Mouse (Mus musculus) spleen, adult 2 months (tissue): Measurements from ENCODE around the gene Ercc1. TPM values are rescaled to one million over a fixed set of nuclear protein-coding genes. Genes with fewer than 3 reads are reported as not detected.

Source experiments
- DNase-seq, 2 experiments: peaks; one replicate each; pipeline versions ENCODE4 v3.0.0 to v3.0.0-alpha.2; 2012 to 2021; ENCODE audit warnings: low spot score in 2 of 2, low read depth in 1 of 2
- H3K27ac ChIP-seq: fragments of 200-500 bp; 2 replicates; pipeline ENCODE4 v1.5.1; 2012; ENCODE audit warnings: low read length, inconsistent platforms; ENCODE audit not compliant: insufficient read depth
- H3K27me3 ChIP-seq: fragments of 200-500 bp; 2 replicates; pipeline ENCODE4 v1.6.1; 2012; ENCODE audit warnings: mild to moderate bottlenecking, moderate library complexity, low read length, inconsistent platforms; ENCODE audit not compliant: control insufficient read depth, insufficient read depth
- H3K36me3 ChIP-seq: fragments of 200-500 bp; 2 replicates; pipeline ENCODE4 v1.6.1; 2012; ENCODE audit warnings: mild to moderate bottlenecking, low read length, inconsistent platforms; ENCODE audit not compliant: control insufficient read depth, insufficient read depth
- H3K4me1 ChIP-seq: fragments of 200-500 bp; 2 replicates; pipeline ENCODE4 v1.6.1; 2011; ENCODE audit warnings: inconsistent platforms; ENCODE audit not compliant: control insufficient read depth, insufficient read depth, insufficient read length
- H3K4me3 ChIP-seq: fragments of 200-500 bp; 2 replicates; pipeline ENCODE4 v1.5.1; 2011; ENCODE audit warnings: mild to moderate bottlenecking, inconsistent platforms; ENCODE audit not compliant: insufficient read depth, insufficient read length; ENCODE audit errors: extremely low read depth
- CTCF ChIP-seq: fragments of 200-500 bp; IDR thresholded peaks from 2 replicates; pipeline ENCODE4 v1.5.1; 2011; ENCODE audit warnings: mild to moderate bottlenecking, inconsistent platforms; ENCODE audit not compliant: insufficient read depth, insufficient read length, insufficient replicate concordance; ENCODE audit errors: extremely low read depth
- POLR2A ChIP-seq: fragments of 200-500 bp; IDR thresholded peaks from 2 replicates; pipeline ENCODE4 v1.6.1; 2011; ENCODE audit warnings: low read depth, low read length, inconsistent platforms
- WGBS: fragments of 180-500 bp; shearing (Covaris S2); methylation state at CpG from one replicate; pipeline ENCODE4 v1.1.7; 2018; 5-methylcytosine and 5-hydroxymethylcytosine counted together
- polyA plus RNA-seq: library from polyadenylated mRNA; depleted of rRNA; stranded (reverse); fragments of >200 nt; gene quantifications from 2 replicates; pipeline ENCODE4 v1.2.3, GENCODE M21; 2012; rRNA removed

The Ercc1 gene
- polyA plus RNA-seq: 28.2 and 29.9 TPM in 2 replicates

DNA sequence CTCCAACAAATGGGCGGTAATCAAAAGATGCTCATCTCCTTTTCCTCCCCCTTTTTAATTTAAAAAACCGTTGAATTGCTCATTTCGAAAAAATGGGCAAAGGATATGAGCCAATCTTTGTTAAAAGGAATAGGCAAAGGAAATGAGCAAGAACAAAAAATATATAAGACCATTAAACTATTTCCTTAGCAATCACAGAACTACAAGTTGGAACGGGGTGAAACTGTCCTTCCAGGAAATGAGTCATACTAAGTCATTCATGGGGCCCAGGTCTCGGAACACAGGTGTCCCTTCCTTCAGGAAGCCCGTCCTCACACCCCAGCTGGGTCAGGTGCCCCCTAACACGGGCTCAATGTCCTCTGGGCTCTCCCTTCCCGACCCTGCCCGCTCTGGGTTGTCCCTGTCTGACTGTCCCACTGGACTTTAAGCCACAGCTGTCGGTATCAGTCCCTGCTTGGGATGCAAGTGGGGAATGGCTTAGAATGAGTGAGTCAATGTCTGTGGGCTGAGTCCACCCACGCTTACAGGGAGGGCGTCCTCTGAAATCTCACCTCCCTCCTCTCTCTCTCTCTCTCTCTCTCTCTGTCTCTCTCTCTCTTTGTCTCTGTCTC is at the start of gene Ercc1:
Ercc1 (plus strand) TSS at position 542 of the 611 bp plus-strand sequence.
- 10% methylated on average over 12 of the region's 12 CpGs for WGBS
- H3K36me3 ChIP-seq: peaks cover 5% of the 10 kb centered on the region
- TF ChIP-seq POLR2A (no peak), CTCF (no peak)
- peaks cover 9% of the 10 kb centered on the region for H3K27me3 ChIP-seq
- peaks cover 13% of the 10 kb centered on the region for H3K4me1 ChIP-seq
- no peak for DNase-seq
- H3K4me3 ChIP-seq: peak within 1 kb of the TSS; percentile 92
- peak within 1 kb of the TSS; percentile 94 for H3K27ac ChIP-seq

DNA sequence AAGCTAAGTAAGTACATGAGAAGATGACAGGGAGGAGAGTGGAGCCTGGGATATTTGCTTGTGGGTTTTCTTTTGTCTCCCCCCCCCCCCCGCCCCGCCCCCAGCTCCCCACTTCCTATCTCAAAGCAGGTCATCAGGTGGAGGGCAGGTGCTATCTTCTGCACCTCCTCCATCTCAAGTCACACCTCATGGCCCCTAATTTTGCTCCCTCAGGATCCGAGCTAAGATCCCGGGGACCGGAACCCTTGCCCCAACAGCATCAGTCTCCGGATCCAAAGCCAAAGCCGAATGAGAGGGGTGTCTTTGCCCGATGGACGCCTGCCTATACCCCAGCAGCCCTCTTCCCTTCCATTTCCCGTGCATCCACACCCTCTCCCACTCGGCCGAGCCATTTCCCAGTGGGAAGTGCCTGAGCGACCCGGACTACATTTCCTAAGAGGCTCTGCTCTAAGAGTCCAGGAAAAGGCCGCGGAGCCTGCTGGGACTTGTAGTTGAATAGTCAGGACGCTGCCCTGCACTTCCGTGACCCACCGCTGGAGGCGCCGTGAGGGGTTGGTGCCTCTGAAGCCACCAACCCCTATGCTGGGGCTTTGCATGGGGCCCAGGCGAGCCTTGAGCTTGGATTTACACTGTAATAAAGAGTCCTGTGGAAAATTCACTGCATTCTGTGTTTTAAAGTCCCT is 48.9 kb upstream of the Ercc1 start:
- Histone ChIP-seq H3K4me3 (peak overlapping the region; percentile 72), H3K27ac (no peak overlapping the region), H3K36me3 (no peaks in the 10 kb centered on the region), H3K4me1 (no peaks in the 10 kb centered on the region), H3K27me3 (peaks cover 6% of the 10 kb centered on the region; the same call in 1 of the 2 replicates)
- 16% methylated on average over 22 of the region's 22 CpGs for WGBS
- TF ChIP-seq CTCF (peak; percentile 97), POLR2A (no peak)
- DNase-seq: peak in 1 of 2 experiments; percentile 92

DNA sequence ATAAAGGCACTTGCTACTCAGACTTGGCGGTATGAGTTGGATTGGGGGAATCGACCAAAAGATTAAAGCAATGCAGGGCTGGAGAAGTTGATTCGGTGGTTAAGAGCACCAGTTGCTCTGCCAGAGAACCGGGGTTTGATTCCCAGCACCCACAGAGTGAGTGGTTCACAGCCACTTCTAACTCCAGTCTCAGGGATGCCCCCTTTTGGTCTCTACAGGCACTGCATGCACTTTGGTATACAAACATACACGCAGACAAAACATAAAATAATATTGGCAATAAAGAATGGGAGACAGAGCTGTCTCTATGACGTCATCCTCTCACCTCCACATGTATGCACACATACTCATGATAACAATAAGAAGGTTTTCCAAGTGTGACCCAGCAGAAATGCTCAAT is 47.5 kb upstream of the Ercc1 start:
- Histone ChIP-seq H3K36me3 (no peaks in the 10 kb centered on the region), H3K4me1 (no peaks in the 10 kb centered on the region; the same call in 1 of the 2 replicates), H3K27ac (no peak overlapping the region), H3K27me3 (no peaks in the 10 kb centered on the region), H3K4me3 (no peak overlapping the region)
- 93% methylated on average over 6 of the region's 6 CpGs for WGBS
- TF ChIP-seq POLR2A: no peak
- DNase-seq: no peak

DNA sequence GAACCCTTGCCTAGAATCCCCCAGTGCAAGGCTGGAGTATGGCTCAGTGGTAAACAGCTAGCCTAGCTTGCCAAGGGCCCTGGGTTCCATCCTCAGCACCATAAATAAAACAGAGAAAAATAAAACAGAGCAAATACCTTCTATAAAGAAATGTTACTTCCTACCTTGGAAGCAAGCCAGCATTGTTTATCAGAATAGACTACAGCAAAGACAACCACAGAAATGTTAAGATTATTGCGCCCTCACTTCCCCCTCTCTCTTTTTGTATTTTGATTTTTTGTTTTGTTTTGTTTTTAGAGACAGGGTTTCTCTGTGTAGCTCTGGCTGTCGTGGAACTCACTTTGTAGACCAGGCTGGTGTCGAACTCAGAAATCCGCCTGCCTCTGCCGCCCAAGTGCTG is 46.8 kb upstream of the Ercc1 start:
- Histone ChIP-seq H3K4me3 (no peak overlapping the region), H3K27me3 (no peaks in the 10 kb centered on the region), H3K36me3 (no peaks in the 10 kb centered on the region), H3K27ac (no peak overlapping the region), H3K4me1 (no peaks in the 10 kb centered on the region; the same call in 1 of the 2 replicates)
- TF ChIP-seq POLR2A (no peak), CTCF (no peak)
- 84% methylated on average over 5 of the region's 5 CpGs for WGBS
- DNase-seq: no peak

DNA sequence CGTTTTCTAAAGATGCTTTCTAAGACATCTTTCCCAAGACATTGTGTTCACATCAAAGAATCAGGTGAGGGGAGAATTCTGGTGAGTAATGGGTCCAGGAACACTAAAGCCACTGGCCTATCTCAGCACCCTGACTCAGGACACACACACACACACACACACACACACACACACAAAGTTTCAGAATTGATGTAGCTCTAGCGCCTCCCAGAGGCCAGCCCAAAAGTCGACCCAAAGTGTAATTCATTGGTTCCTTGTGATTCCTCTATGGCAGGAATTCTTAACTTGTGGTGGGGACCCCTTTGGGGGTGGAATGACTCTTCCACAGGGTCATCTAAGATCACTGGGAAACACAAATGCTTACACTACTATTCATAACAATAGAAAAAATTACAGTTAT is 45.4 kb upstream of the Ercc1 start:
- DNase-seq: no peak
- WGBS: 17% methylated on average over 3 of the region's 3 CpGs
- TF ChIP-seq POLR2A (no peak), CTCF (peak; percentile 64; the same call in 1 of the 2 replicates)

DNA sequence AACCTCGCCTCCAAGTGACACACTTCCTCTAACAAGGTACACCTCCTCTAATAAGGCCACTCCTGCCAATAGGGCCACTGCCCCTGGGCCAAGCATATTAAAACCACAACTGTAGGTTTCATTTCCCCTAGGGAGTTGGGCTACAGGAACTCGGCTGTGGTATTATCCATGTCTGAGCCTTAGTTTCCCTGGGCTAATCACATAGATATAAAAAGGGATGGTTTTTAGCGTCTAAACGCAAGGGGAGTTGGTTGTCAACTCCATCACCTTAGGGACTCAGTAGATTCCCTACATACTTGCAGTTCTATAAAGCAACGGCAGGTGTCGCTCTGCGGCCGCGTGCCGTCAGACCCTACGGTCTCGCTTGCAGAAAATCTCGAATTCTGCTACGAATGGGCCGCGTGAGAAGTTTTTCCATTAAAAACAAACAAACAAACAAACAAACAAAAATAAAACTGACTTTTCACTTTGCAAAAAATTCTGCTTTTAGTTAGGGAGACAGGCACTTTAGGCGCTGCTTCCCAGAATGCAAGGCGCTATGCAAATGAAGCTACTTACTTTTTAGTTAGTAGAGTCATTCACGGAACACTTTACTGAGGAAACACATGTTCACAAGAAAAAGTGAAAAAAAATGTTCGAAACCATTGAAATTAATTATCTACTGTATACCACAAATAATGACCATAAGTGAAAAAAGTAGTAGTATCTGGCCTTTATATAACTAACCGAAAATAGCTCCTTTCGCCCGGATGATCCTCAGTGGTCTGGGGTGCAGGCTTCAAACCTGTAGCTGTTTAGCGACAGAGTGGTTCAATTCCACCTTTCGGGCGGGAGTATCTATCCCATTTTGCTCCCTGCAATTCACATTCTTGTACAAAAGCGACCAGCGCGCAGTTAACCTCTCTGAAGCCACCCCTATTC is 43.8 kb upstream of the Ercc1 start:
- Histone ChIP-seq H3K4me1 (peaks cover 9% of the 10 kb centered on the region; the same call in 1 of the 2 replicates), H3K27ac (no peak overlapping the region), H3K36me3 (no peaks in the 10 kb centered on the region), H3K27me3 (peaks cover 10% of the 10 kb centered on the region), H3K4me3 (peak overlapping the region; percentile 41)
- peak; percentile 72 to 75 for DNase-seq
- TF ChIP-seq POLR2A (no peak), CTCF (peak; percentile 96)
- WGBS: under 1% methylated on average over 29 of the region's 29 CpGs

More for the DNA sequence above, 45.4 kb upstream of the Ercc1 start:
- Histone ChIP-seq H3K36me3 (no peaks in the 10 kb centered on the region), H3K27me3 (peaks cover 2% of the 10 kb centered on the region; the same call in 1 of the 2 replicates), H3K4me3 (no peak overlapping the region), H3K27ac (no peak overlapping the region), H3K4me1 (peaks cover 3% of the 10 kb centered on the region; the same call in 1 of the 2 replicates)
